Mouse (Mus musculus) kidney, embryonic 15.5 days (tissue): Measurements from ENCODE around the gene Dlx5. TPM values are rescaled to one million over a fixed set of nuclear protein-coding genes. Genes with fewer than 3 reads are reported as not detected.

Experiments used
- ATAC-seq: fragments of 200-750 bp; cut with Nextera tagmentation; replicated peaks from 2 replicates; pipeline ENCODE4 v1.8.0; 2017; ENCODE audit warnings: moderate TSS enrichment; ENCODE audit not compliant: low FRiP score
- H3K27ac ChIP-seq: fragments of 300-500 bp; sonication (generic); 2 replicates; pipeline ENCODE4 v1.5.1; 2015; ENCODE audit warnings: mild to moderate bottlenecking, inconsistent platforms
- H3K27me3 ChIP-seq: fragments of 300-500 bp; sonication (generic); 2 replicates; pipeline ENCODE4 v1.6.1; 2015; ENCODE audit warnings: inconsistent platforms
- H3K36me3 ChIP-seq: fragments of 300-500 bp; sonication (generic); 2 replicates; pipeline ENCODE4 v1.6.1; 2015; ENCODE audit warnings: inconsistent platforms
- H3K4me1 ChIP-seq: fragments of 300-500 bp; sonication (generic); 2 replicates; pipeline ENCODE4 v1.6.1; 2015; ENCODE audit warnings: inconsistent platforms
- H3K4me2 ChIP-seq: fragments of 300-500 bp; sonication (generic); 2 replicates; pipeline ENCODE4 v1.6.1; 2015; ENCODE audit warnings: moderate library complexity, mild to moderate bottlenecking, inconsistent platforms
- H3K4me3 ChIP-seq: fragments of 300-500 bp; sonication (generic); replicated peaks from 2 replicates; pipeline ENCODE4 v1.5.1; 2015; ENCODE audit warnings: mild to moderate bottlenecking, inconsistent platforms
- H3K9ac ChIP-seq: fragments of 300-500 bp; sonication (generic); 2 replicates; pipeline ENCODE4 v1.6.1; 2015; ENCODE audit warnings: mild to moderate bottlenecking, inconsistent platforms
- H3K9me3 ChIP-seq: fragments of 300-500 bp; sonication (generic); replicated peaks from 2 replicates; pipeline ENCODE4 v1.6.1; 2016; ENCODE audit warnings: inconsistent platforms
- WGBS: fragments of 180-500 bp; shearing (Covaris S2); methylation state at CpG from one replicate; pipeline ENCODE4 v1.1.7; 2015; ENCODE audit warnings: mixed read lengths; 5-methylcytosine and 5-hydroxymethylcytosine counted together
- polyA plus RNA-seq: library from polyadenylated mRNA; unstranded; fragments of >200 nt; fragmentation: Nextera tagmentation; extraction: Ambion mirVana; gene quantifications from 2 replicates; pipeline ENCODE4 v1.2.1, GENCODE M21; 2015

Dlx5 gene
- polyA plus RNA-seq: 0.35 and 3.4 TPM in 2 replicates

GRCm38 (mm10) chr6:6881638-6882190 is at the start of gene Dlx5:
TSS of gene Dlx5 (minus strand) at chr6:6882085.
- Histone ChIP-seq H3K4me3 (peak within 1 kb of the TSS; percentile 47), H3K9me3 (no peaks in the 10 kb centered on the region), H3K9ac (0 out of 2 replicates have a peak within 1 kb of the TSS, but pooled peaks have one; percentile 23), H3K36me3 (no peaks in the 10 kb centered on the region), H3K4me1 (peaks cover 25% of the 10 kb centered on the region), H3K4me2 (peak within 1 kb of the TSS; percentile 85), H3K27me3 (peaks cover 93% of the 10 kb centered on the region), H3K27ac (no peak within 1 kb of the TSS)
- ATAC-seq: peak; percentile 59
- WGBS: 1% methylated on average over 38 of the region's 42 CpGs

- no peaks in the 10 kb centered on the region for H3K27me3 ChIP-seq
- H3K36me3 ChIP-seq: no peaks in the 10 kb centered on the region
- WGBS: 90% methylated on average over 4 of the region's 4 CpGs
- H3K4me2 ChIP-seq: no peak overlapping the region
- H3K9me3 ChIP-seq: no peaks in the 10 kb centered on the region
- no peak for ATAC-seq
- H3K4me1 ChIP-seq: no peaks in the 10 kb centered on the region
- no peak overlapping the region for H3K27ac ChIP-seq
- H3K4me3 ChIP-seq: no peak overlapping the region
- no peak overlapping the region for H3K9ac ChIP-seq
Measured at GRCm38 (mm10) chr6:6931507-6931906, 49.6 kb upstream of the Dlx5 start.

GRCm38 (mm10) chr6:6930831-6931230 is 48.9 kb upstream of the Dlx5 start:
- WGBS: 80% methylated on average over 4 of the region's 4 CpGs
- H3K9me3 ChIP-seq: no peaks in the 10 kb centered on the region
- H3K27ac ChIP-seq: no peak overlapping the region
- no peak overlapping the region for H3K4me2 ChIP-seq
- H3K9ac ChIP-seq: no peak overlapping the region
- H3K27me3 ChIP-seq: no peaks in the 10 kb centered on the region
- H3K36me3 ChIP-seq: no peaks in the 10 kb centered on the region
- H3K4me3 ChIP-seq: no peak overlapping the region
- no peaks in the 10 kb centered on the region for H3K4me1 ChIP-seq
- no peak for ATAC-seq

GRCm38 (mm10) chr6:6925264-6925663 is 43.4 kb upstream of the Dlx5 start:
- ATAC-seq: no peak
- Histone ChIP-seq H3K9ac (no peak overlapping the region), H3K4me1 (no peaks in the 10 kb centered on the region), H3K4me2 (no peak overlapping the region), H3K27me3 (no peaks in the 10 kb centered on the region), H3K36me3 (no peaks in the 10 kb centered on the region), H3K9me3 (no peaks in the 10 kb centered on the region), H3K27ac (no peak overlapping the region), H3K4me3 (no peak overlapping the region)
- WGBS: 48% methylated on average over 1 of the region's 1 CpGs

GRCm38 (mm10) chr6:6917334-6917733 is 35.4 kb upstream of the Dlx5 start:
- no peak overlapping the region for H3K9ac ChIP-seq
- WGBS: 94% methylated on average over 4 of the region's 4 CpGs
- no peaks in the 10 kb centered on the region for H3K36me3 ChIP-seq
- no peaks in the 10 kb centered on the region for H3K9me3 ChIP-seq
- no peak for ATAC-seq
- no peak overlapping the region for H3K4me2 ChIP-seq
- no peaks in the 10 kb centered on the region for H3K4me1 ChIP-seq
- no peaks in the 10 kb centered on the region for H3K27me3 ChIP-seq
- H3K27ac ChIP-seq: no peak overlapping the region
- H3K4me3 ChIP-seq: no peak overlapping the region

- no peak overlapping the region for H3K27ac ChIP-seq
- no peaks in the 10 kb centered on the region for H3K4me1 ChIP-seq
- no peak overlapping the region for H3K4me3 ChIP-seq
- H3K9ac ChIP-seq: no peak overlapping the region
- H3K36me3 ChIP-seq: no peaks in the 10 kb centered on the region
- H3K27me3 ChIP-seq: no peaks in the 10 kb centered on the region
- WGBS: 59% methylated on average over 9 of the region's 9 CpGs
- no peak overlapping the region for H3K4me2 ChIP-seq
- no peak for ATAC-seq
- H3K9me3 ChIP-seq: no peaks in the 10 kb centered on the region
Measured at GRCm38 (mm10) chr6:6915526-6915915, 33.6 kb upstream of the Dlx5 start.

GRCm38 (mm10) chr6:6914849-6915525 is 33.1 kb upstream of the Dlx5 start:
- H3K9me3 ChIP-seq: no peaks in the 10 kb centered on the region
- no peak overlapping the region for H3K4me3 ChIP-seq
- no peaks in the 10 kb centered on the region for H3K36me3 ChIP-seq
- peak; percentile 73; the same call in 1 of the 2 replicates for ATAC-seq
- H3K4me1 ChIP-seq: no peaks in the 10 kb centered on the region
- H3K27me3 ChIP-seq: no peaks in the 10 kb centered on the region
- H3K9ac ChIP-seq: no peak overlapping the region
- H3K4me2 ChIP-seq: no peak overlapping the region
- 37% methylated on average over 5 of the region's 5 CpGs for WGBS
- H3K27ac ChIP-seq: no peak overlapping the region

- no peak for ATAC-seq
- no peaks in the 10 kb centered on the region for H3K4me1 ChIP-seq
- no peak overlapping the region for H3K27ac ChIP-seq
- no peaks in the 10 kb centered on the region for H3K36me3 ChIP-seq
- H3K9me3 ChIP-seq: no peaks in the 10 kb centered on the region
- H3K27me3 ChIP-seq: no peaks in the 10 kb centered on the region
- H3K4me3 ChIP-seq: no peak overlapping the region
- no peak overlapping the region for H3K9ac ChIP-seq
- 85% methylated on average over 1 of the region's 1 CpGs for WGBS
- H3K4me2 ChIP-seq: no peak overlapping the region
Measured at GRCm38 (mm10) chr6:6914304-6914703, 32.4 kb upstream of the Dlx5 start.

GRCm38 (mm10) chr6:6909586-6909985 is 27.7 kb upstream of the Dlx5 start:
- no peak for ATAC-seq
- H3K4me1 ChIP-seq: no peaks in the 10 kb centered on the region
- H3K36me3 ChIP-seq: no peaks in the 10 kb centered on the region
- 52% methylated on average over 8 of the region's 8 CpGs for WGBS
- no peaks in the 10 kb centered on the region for H3K27me3 ChIP-seq
- H3K9me3 ChIP-seq: no peaks in the 10 kb centered on the region
- no peak overlapping the region for H3K9ac ChIP-seq
- H3K4me2 ChIP-seq: no peak overlapping the region
- no peak overlapping the region for H3K27ac ChIP-seq
- H3K4me3 ChIP-seq: no peak overlapping the region

GRCm38 (mm10) chr6:6890047-6890446 is 8.2 kb upstream of the Dlx5 start:
- Histone ChIP-seq H3K4me2 (no peak overlapping the region), H3K9me3 (no peaks in the 10 kb centered on the region), H3K4me3 (no peak overlapping the region), H3K27ac (no peak overlapping the region), H3K4me1 (no peaks in the 10 kb centered on the region), H3K36me3 (no peaks in the 10 kb centered on the region), H3K27me3 (peaks cover 48% of the 10 kb centered on the region), H3K9ac (no peak overlapping the region)
- 65% methylated on average over 6 of the region's 6 CpGs for WGBS
- no peak for ATAC-seq

- Histone ChIP-seq H3K4me3 (no peak overlapping the region), H3K4me1 (peaks cover 7% of the 10 kb centered on the region), H3K9ac (no peak overlapping the region), H3K4me2 (no peak overlapping the region), H3K36me3 (no peaks in the 10 kb centered on the region), H3K9me3 (no peaks in the 10 kb centered on the region), H3K27me3 (peaks cover 82% of the 10 kb centered on the region), H3K27ac (no peak overlapping the region)
- ATAC-seq: no peak
- 84% methylated on average over 3 of the region's 3 CpGs for WGBS
Measured at GRCm38 (mm10) chr6:6886225-6886624, 4.3 kb upstream of the Dlx5 start.

GRCm38 (mm10) chr6:6884897-6885296 is 3.0 kb upstream of the Dlx5 start:
- Histone ChIP-seq H3K27ac (no peak overlapping the region), H3K4me2 (no peak overlapping the region), H3K27me3 (peaks cover 87% of the 10 kb centered on the region), H3K4me1 (peaks cover 17% of the 10 kb centered on the region), H3K9me3 (no peaks in the 10 kb centered on the region), H3K36me3 (no peaks in the 10 kb centered on the region), H3K9ac (no peak overlapping the region), H3K4me3 (no peak overlapping the region)
- ATAC-seq: peak; percentile 63; the same call in 1 of the 2 replicates
- WGBS: 2% methylated on average over 12 of the region's 12 CpGs
